ENCODE assay signal across 8 mouse cellular contexts in genomic region chr12:111425258-111425657, GRCm38 (mm10). TPM values are rescaled to one million over a fixed set of nuclear protein-coding genes. Genes with fewer than 3 reads are reported as not detected.
DNase-seq lines count a peak whose midpoint lies in the region; ATAC-seq and TF ChIP-seq lines count a peak whose summit lies in the region.
"Had no signal": no experiment of that assay in that cellular context is flagged by ENCODE, and none has a peak within 500 bp of the region (broad histone marks: within the 10 kb centered on the region; RNA-seq: fewer than 3 reads in every experiment).

No protein-coding gene starts in this region.

- intact Hi-C loops in left cerebral cortex, postnatal 4 days (cut with DNase I) = no loop called here

- peaks cover 75% of the 10 kb centered on the region for H3K27me3 ChIP-seq in midbrain, embryonic 16.5 days (ENCODE audit: control insufficient read depth, insufficient read depth, low read depth, low read length)

- peak overlapping the region; percentile 21; the same call in 1 of the 2 replicates for H3K4me2 ChIP-seq in midbrain, embryonic 16.5 days (ENCODE audit: low read length)

- peak; percentile 79 for TF ChIP-seq CTCF in cortical plate, adult 2 months (IDR thresholded peaks at IDR 0.05; ENCODE audit: extremely low read depth, insufficient read depth, low read length)

- 4% methylated on average over 15 of the region's 15 CpGs for WGBS in midbrain, embryonic 16.5 days

- no peak overlapping the region for H3K4me3 ChIP-seq in cortical plate, adult 2 months (ENCODE audit: insufficient read depth, low read length)
- no peak overlapping the region for H3K4me3 ChIP-seq in midbrain, embryonic 16.5 days (ENCODE audit: low read depth, low read length)

- H3K4me1 ChIP-seq in cortical plate, adult 2 months (ENCODE audit: control insufficient read depth, insufficient read depth, low read length) = 0 out of 2 replicates have a peak, but pooled peaks cover 3% of the 10 kb centered on the region
- peaks cover 14% of the 10 kb centered on the region for H3K4me1 ChIP-seq in midbrain, embryonic 16.5 days (ENCODE audit: control insufficient read depth, insufficient read depth, low read length)

- H3K9ac ChIP-seq in midbrain, embryonic 16.5 days (ENCODE audit: low read depth, low read length) = no peak overlapping the region

- no peaks in the 10 kb centered on the region for H3K9me3 ChIP-seq in midbrain, embryonic 16.5 days (replicated peaks; ENCODE audit: control insufficient read depth, low read length, poor library complexity, severe bottlenecking)

- H3K27ac ChIP-seq in cortical plate, adult 2 months (ENCODE audit: insufficient read depth, low read length) = no peak overlapping the region
- H3K27ac ChIP-seq in midbrain, embryonic 16.5 days (ENCODE audit: low read length) = no peak overlapping the region
- H3K27ac ChIP-seq: macrophage had no signal

- TF ChIP-seq POLR2A in cortical plate, adult 2 months (IDR thresholded peaks at IDR 0.05; ENCODE audit: extremely low read depth, insufficient read depth, low read length) = no peak

- ATAC-seq in midbrain, embryonic 16.5 days = no peak

- no peaks in the 10 kb centered on the region for H3K36me3 ChIP-seq in midbrain, embryonic 16.5 days (ENCODE audit: control insufficient read depth, insufficient read depth, low read length)

- peak; percentile 93 for DNase-seq in adrenal gland, postnatal 10 days
- DNase-seq in gastrocnemius, postnatal 25 days = peak; percentile 75
- DNase-seq in kidney, adult 18-20 months = peak; percentile 95
- peak; percentile 91 for DNase-seq in left cerebral cortex, postnatal 4 days
- DNase-seq in spleen, postnatal 36 days (ENCODE audit: low spot score in 2 of 2) = peak; percentile 46 to 55

RNA-seq across cellular contexts. Expression of gene Exoc3l4, which starts 8.4 kb away (rescaled TPM):
- 1 to 10 TPM; 5.1 to 6.7 TPM for total RNA-seq in adrenal gland, postnatal 10 days (2021)
- 2.4 and 2.5 TPM in 2 replicates for polyA plus RNA-seq in cortical plate, adult 2 months (2012; rRNA removed)
- total RNA-seq in gastrocnemius, postnatal 25 days (2021) = 1 to 10 TPM; 3.0 to 4.2 TPM
- 1 to 10 TPM in 1 of 2 experiments, under 1 TPM in 1; 0.62 to 1.6 TPM for total RNA-seq in left cerebral cortex, postnatal 4 days (2021)
- 2.0 and 2.1 TPM in 2 replicates for polyA plus RNA-seq in midbrain, embryonic 16.5 days (2015; fragmentation: Nextera tagmentation; extraction: Ambion mirVana)

RNA-seq across cellular contexts. Expression of gene Tnfaip2, which starts 17.0 kb away (rescaled TPM):
- 10 to 100 TPM; 15.0 to 18.5 TPM for total RNA-seq in adrenal gland, postnatal 10 days (2021)
- polyA plus RNA-seq in cortical plate, adult 2 months (2012; rRNA removed) = 0.66 and 0.79 TPM in 2 replicates
- 10 to 100 TPM; 34.8 to 40.4 TPM for total RNA-seq in gastrocnemius, postnatal 25 days (2021)
- total RNA-seq in left cerebral cortex, postnatal 4 days (2021) = under 1 TPM; 0.38 to 0.50 TPM
- 0.31 and 0.79 TPM in 2 replicates for polyA plus RNA-seq in midbrain, embryonic 16.5 days (2015; fragmentation: Nextera tagmentation; extraction: Ambion mirVana)

RNA-seq across cellular contexts. Expression of gene Lbhd2, which starts 18.6 kb away (rescaled TPM):
- total RNA-seq in adrenal gland, postnatal 10 days (2021) = under 1 TPM in 1 of 2 experiments, not detected in 1; 0.48 TPM
- polyA plus RNA-seq in cortical plate, adult 2 months (2012; rRNA removed) = 0.45 and 1.4 TPM in 2 replicates
- total RNA-seq in gastrocnemius, postnatal 25 days (2021) = not detected
- 1 to 10 TPM; 1.4 to 4.0 TPM for total RNA-seq in left cerebral cortex, postnatal 4 days (2021)
- polyA plus RNA-seq in midbrain, embryonic 16.5 days (2015; fragmentation: Nextera tagmentation; extraction: Ambion mirVana) = 4.9 and 7.0 TPM in 2 replicates
- polyA plus RNA-seq: macrophage had no signal

RNA-seq across cellular contexts. Expression of gene Cdc42bpb, which starts 47.7 kb away (rescaled TPM):
- 100 to 1,000 TPM; 103 to 118 TPM for total RNA-seq in adrenal gland, postnatal 10 days (2021)
- 195 and 201 TPM in 2 replicates for polyA plus RNA-seq in cortical plate, adult 2 months (2012; rRNA removed)
- 10 to 100 TPM; 23.6 to 24.9 TPM for total RNA-seq in gastrocnemius, postnatal 25 days (2021)
- total RNA-seq in left cerebral cortex, postnatal 4 days (2021) = 100 to 1,000 TPM; 153 to 168 TPM
- polyA plus RNA-seq in midbrain, embryonic 16.5 days (2015; fragmentation: Nextera tagmentation; extraction: Ambion mirVana) = 39.9 and 40.2 TPM in 2 replicates

Comparison
In these comparisons a context has a peak if more than half of its experiments do, and no peak if none do; other contexts are left out.
1. RNA of gene Tnfaip2, which starts 17.0 kb away (total RNA-seq): 34.8 to 40.4 TPM in gastrocnemius, postnatal 25 days and 15.0 to 18.5 TPM in adrenal gland, postnatal 10 days; 0.38 to 0.50 TPM in left cerebral cortex, postnatal 4 days; every median in the first group is over 10 times any median in the second.
2. Peak in every context shown above with its lines, with median percentiles within 50 percentile points of each other: DNase-seq.